Mouse (Mus musculus) gastrocnemius, postnatal 4 days (tissue): ENCODE results near the gene Lclat1. TPM values are rescaled to one million over a fixed set of nuclear protein-coding genes. Genes with fewer than 3 reads are reported as not detected.

Experiments used
- DNase-seq, 2 experiments: peaks; one replicate each; pipeline ENCODE4 v3.0.0; 2021 to 2022; ENCODE audit warnings: low spot score in 2 of 2, mixed read lengths in 2 of 2
- long read RNA-seq, 2 experiments: library from polyadenylated mRNA; stranded (forward); transcript quantifications; one replicate each; pipeline ENCODE4 v2.0.0; 2021
- total RNA-seq, 2 experiments: library from RNA; stranded (reverse); gene quantifications; 2 replicates each; pipeline ENCODE4 v1.2.3; 2021

The Lclat1 gene
- total RNA-seq, result 10 to 100 TPM; 19.6 to 19.7 TPM
- long read RNA-seq, experiment 1, partial matches to known transcripts, result 0 of 9 reads
- long read RNA-seq, experiment 1, other reads (novel, unspliced or antisense), result 9 of 9 reads
- long read RNA-seq, experiment 2, full-length matches to known transcripts, result 2 of 16 reads
- long read RNA-seq, experiment 2, partial matches to known transcripts, result 0 of 16 reads
- long read RNA-seq, experiment 2, other reads (novel, unspliced or antisense), result 14 of 16 reads

DNA sequence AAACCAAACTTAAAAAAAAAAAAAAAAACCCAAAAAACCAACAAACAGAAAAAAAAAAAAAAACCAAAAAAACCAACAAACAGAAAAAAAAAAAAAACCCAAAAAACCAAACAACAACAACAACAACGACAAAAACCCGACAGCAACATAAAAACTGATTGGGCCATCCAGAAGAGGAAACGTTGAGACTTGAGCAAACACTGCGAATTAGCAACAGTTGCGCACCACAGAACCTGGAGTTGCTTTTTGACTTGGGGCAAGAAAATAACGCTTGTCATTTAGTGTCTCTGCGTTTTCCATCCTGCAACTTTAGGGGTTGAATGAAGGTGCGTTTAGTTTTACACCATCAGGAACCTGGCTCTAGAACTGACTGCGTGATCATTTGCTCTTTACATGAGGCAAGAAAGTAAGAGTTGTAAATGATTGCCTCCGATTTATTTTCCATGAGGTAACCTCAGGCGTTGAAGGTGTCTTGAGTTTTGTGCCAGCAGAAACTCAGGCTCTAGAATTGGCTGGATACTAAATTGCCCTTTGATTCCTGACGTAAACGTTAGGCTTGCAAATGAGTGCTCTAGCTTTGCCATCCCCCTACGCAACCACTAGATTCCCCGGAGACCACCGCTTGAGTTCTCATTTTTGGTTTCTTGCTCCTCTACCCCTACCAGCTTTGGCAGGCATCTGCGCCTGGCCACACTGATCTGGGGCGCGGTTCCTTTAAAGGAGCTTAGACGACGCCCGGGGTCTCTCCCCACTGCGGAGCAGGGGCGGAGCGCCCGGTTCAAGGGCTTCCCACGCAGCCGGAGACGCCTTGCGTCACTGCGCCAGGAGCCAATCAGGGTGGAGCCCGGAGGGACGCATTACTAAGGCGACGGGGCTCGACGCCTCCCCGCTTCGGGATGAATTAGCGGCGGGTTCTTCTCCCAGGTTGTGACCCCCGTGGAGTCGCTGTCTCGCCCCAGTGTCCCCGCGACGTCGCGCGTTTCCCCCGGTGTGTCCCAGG is at the start of gene Lclat1:
Gene Lclat1 (plus strand): TSS at position 828 of the 1,000 bp plus-strand sequence.
- peak; percentile 87 to 94 for DNase-seq

DNA sequence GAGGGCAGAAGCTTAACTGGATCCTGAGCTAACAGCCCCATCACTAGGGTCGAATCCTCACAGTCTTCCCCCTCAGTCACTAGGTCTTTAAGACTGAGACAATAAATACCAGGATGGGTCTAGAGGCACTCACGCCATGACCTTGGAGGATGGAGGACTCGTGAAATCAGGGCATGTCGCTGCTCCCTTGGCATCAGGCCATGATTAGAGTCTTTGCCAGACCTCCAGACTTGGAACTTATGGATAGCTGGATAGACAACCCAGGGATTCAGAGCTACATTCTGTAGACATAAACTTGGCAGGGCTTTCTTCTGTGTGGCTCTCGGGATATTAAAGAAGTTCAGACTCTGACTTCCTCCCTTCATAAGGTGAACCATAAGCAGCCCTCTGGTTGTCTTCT is 49.5 kb upstream of the Lclat1 start:
- no peak for DNase-seq

DNA sequence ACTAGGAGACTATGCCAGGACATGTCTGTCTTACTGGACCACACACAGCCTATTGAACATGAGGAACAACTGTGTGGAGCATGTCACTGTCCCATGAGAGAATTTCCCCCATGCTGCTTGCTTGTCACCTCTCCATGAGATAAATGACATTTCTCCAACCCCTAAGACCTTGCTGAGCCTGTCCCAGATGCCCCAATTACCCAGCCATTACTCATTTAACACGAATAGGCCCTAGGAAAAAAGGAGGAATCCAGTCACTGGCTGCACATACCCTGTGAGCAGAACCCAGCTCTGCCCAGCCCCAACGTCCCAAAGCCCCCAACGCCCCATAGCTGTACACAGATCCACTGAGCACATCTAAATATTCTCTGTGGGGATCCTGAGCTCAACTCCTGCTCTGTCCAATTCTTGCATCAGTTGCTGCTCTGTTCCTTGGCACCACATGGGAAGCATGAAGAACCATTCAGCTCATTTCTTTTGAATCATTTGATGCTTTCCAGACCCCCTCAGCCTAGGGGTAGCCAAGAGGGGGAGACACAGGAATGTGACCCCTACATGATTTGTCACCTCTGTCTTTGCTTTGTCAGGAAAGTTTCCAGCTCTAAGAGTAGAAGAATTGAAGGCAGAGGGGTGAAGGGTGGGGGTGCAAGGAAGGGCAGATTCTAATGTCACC is 47.4 kb upstream of the Lclat1 start:
- DNase-seq, result no peak

DNA sequence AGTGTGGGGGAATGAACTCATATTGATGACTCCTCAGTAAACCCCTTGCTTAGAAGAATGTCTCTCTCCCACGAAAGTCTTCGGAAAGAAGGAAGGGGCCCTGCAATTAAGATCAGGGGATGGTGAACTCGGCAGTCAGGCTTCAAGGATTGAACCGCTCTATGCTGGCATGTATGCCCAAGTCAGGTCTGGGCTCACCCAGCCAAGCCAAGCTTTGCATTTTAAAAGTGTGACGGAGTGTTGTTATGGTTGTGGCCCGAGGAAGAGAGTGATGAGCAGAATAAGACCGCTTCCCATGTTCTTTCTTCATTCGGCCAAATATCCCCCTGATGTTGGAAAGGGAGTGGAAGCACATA is 46.9 kb upstream of the Lclat1 start:
- no peak for DNase-seq

GRCm38 (mm10) chr17:73062701-73063100 is 45.1 kb upstream of the Lclat1 start:
- no peak for DNase-seq

GRCm38 (mm10) chr17:73063299-73063698 is 44.5 kb upstream of the Lclat1 start:
- no peak for DNase-seq

- DNase-seq, result no peak
Observed at GRCm38 (mm10) chr17:73063781-73064180, 44.0 kb upstream of the Lclat1 start.

- no peak for DNase-seq
Observed at GRCm38 (mm10) chr17:73066387-73067169, 41.2 kb upstream of the Lclat1 start.

DNA sequence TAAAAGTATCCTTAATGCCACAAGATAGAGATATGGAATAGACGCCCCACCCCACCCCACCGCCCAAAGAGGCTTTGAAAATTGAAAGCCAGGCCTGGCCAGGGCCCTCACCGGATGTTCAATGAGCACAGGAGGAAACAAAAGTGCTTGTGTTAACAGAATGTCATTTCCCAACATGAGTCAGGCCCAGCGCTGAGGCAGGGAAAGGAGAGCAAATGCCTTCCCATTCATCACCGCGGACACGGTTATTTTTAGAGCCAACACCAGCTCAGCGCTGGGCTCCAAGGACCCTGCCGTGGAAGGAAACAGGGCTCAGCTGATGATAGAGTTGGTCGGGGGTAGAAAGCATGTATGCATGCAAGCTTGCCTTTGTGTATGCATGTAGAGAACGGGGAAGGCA is 40.4 kb upstream of the Lclat1 start:
- DNase-seq, result peak in 1 of 2 experiments; percentile 13

GRCm38 (mm10) chr17:73068321-73068992 is 39.3 kb upstream of the Lclat1 start:
- DNase-seq, result no peak

DNA sequence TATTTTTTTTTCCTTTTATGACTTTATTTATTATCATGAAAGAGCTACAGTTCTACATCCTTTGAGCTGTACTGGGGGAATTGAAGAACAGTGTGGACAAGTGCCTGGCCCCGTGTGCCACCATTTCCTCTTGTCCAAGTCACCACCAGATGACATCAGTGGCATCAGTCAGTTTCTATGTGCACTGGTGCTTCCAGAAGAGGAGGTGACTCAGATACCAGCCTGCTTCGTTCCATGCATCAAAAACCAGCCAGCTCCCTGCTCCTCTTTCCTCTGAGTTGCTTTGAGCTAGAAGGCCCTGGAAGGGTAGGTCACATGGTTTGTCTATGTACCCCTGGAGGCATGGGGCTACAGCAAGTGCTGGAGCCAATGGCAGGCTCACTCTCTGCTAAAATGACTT is 37.3 kb upstream of the Lclat1 start:
- DNase-seq, result no peak

- no peak for DNase-seq
Observed at GRCm38 (mm10) chr17:73071725-73072263, 36.0 kb upstream of the Lclat1 start.

- DNase-seq, result peak in 1 of 2 experiments; percentile 38
Observed at GRCm38 (mm10) chr17:73072286-73072685, 35.5 kb upstream of the Lclat1 start.

DNA sequence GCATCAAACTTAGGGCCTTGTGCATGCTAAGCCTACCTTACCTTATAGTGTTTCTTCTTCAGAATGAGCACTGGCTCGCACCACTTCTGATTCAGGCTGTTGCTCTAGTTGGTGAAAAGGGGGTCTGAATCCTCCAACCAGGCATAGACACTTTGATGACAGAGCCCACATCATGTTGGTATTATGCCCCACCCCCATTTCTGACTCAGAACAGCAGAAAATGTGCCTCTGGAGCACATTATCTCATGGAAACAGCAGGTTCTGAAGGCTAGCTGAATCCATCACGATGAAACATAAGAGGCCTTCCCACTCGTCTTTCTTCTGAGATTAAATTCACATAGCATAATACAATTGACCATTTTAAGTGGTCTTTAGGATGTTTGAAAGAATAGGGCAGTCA is 33.2 kb upstream of the Lclat1 start:
- DNase-seq, result no peak

GRCm38 (mm10) chr17:73075238-73075890 is 32.4 kb upstream of the Lclat1 start:
- DNase-seq, result no peak

DNA sequence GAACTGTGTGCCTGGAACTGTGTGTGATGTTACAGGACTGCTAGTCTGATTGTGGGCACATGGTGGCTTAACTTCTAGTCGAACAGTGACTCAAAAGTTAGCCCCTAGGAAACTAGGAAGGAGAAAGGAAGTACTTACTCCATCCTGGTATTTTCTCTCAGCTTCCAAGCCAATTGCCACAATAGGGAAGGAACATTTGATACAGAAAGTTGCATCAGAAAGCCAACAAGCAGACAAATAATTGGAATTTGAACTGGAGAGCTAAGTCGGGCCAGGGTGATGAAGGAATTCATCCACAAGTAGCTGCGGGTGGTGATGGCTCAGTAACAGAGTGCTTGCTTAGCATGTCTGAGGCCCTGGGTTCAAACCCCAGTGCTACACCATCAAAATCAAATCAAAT is 30.1 kb upstream of the Lclat1 start:
- no peak for DNase-seq

- DNase-seq, result no peak
Observed at GRCm38 (mm10) chr17:73081360-73082133, 26.2 kb upstream of the Lclat1 start.

DNA sequence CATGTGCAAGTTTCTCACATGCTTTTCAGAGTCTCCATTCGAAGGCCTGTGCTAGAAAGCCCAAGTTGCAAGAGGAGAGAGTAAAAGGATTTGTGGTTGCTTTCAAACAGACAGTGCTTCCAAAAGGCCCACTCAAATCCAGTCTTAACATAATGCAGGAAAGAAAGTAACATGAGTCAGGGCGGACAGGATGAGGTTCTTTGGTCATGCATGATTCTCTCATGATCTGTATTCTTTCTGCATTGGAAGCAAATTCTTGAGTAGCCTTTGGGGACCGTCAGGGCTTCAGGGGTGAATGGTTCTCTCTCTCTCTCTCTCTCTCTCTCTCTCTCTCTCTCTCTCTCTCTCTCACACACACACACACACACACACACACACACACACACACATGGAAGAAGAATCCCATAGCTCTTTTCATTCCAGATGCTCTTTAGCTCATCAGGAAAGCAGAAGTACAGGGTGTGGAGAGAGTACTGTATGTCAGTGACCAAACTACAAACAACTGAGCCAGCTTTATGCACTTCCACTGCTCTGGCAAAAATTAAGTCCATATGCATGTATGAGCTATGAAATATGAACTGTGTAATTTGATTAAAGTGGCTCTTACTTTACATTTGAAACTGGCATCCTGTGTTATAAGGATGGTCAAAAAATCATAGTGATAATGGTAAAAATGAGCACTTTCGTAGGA is 25.1 kb upstream of the Lclat1 start:
- DNase-seq, result no peak
